8 mouse cellular contexts compared by ENCODE assay signal in genomic region chr1:177442196-177442808, GRCm38 (mm10). TPM values are rescaled to one million over a fixed set of nuclear protein-coding genes. Genes with fewer than 3 reads are reported as not detected.
DNase-seq lines count a peak whose midpoint lies in the region; ATAC-seq and TF ChIP-seq lines count a peak whose summit lies in the region.

TSS of gene Zbtb18 (plus strand) at chr1:177442351.

- 0% methylated on average over 19 of the region's 106 CpGs for WGBS in lung, embryonic 15.5 days
- WGBS in intestine, embryonic 14.5 days: 1% methylated on average over 37 of the region's 106 CpGs
- WGBS in stomach, postnatal 0 days: 1% methylated on average over 20 of the region's 106 CpGs

- peaks cover 3% of the 10 kb centered on the region; the same call in 1 of the 2 replicates for H3K36me3 ChIP-seq in lung, embryonic 15.5 days
- peaks cover 2% of the 10 kb centered on the region; the same call in 1 of the 2 replicates for H3K36me3 ChIP-seq in intestine, embryonic 14.5 days (ENCODE audit: control insufficient read depth, insufficient read depth, low read length)
- peaks cover 3% of the 10 kb centered on the region for H3K36me3 ChIP-seq in stomach, postnatal 0 days (ENCODE audit: control insufficient read depth, insufficient read depth, low read length)

- TF ChIP-seq CTCF in stomach, postnatal 0 days (IDR thresholded peaks at IDR 0.05; ENCODE audit: low read depth): no peak

- H3K27ac ChIP-seq in lung, embryonic 15.5 days: peak within 1 kb of the TSS; percentile 99
- peak within 1 kb of the TSS; percentile 93 for H3K27ac ChIP-seq in intestine, embryonic 14.5 days (ENCODE audit: low read depth)
- peak within 1 kb of the TSS; percentile 97 for H3K27ac ChIP-seq in stomach, postnatal 0 days (replicated peaks)

- no peaks in the 10 kb centered on the region for H3K9me3 ChIP-seq in lung, embryonic 15.5 days
- H3K9me3 ChIP-seq in intestine, embryonic 14.5 days (ENCODE audit: control insufficient read depth, low read length): no peaks in the 10 kb centered on the region
- H3K9me3 ChIP-seq in stomach, postnatal 0 days (ENCODE audit: control insufficient read depth, low read length): no peaks in the 10 kb centered on the region

- no peak for TF ChIP-seq EP300 in stomach, postnatal 0 days (optimal IDR thresholded peaks at IDR 0.05)

- peak within 1 kb of the TSS; percentile 73 for H3K9ac ChIP-seq in lung, embryonic 15.5 days
- peak within 1 kb of the TSS; percentile 81 for H3K9ac ChIP-seq in intestine, embryonic 14.5 days (ENCODE audit: low read length)
- peak within 1 kb of the TSS; percentile 91 for H3K9ac ChIP-seq in stomach, postnatal 0 days (ENCODE audit: low read length)

- no peaks in the 10 kb centered on the region for H3K27me3 ChIP-seq in lung, embryonic 15.5 days
- H3K27me3 ChIP-seq in intestine, embryonic 14.5 days (replicated peaks; ENCODE audit: control insufficient read depth, insufficient read depth, low read length): no peaks in the 10 kb centered on the region
- no peaks in the 10 kb centered on the region for H3K27me3 ChIP-seq in stomach, postnatal 0 days (ENCODE audit: control insufficient read depth, insufficient read depth, low read length)

- H3K4me3 ChIP-seq in lung, embryonic 15.5 days: peak within 1 kb of the TSS; percentile 90
- peak within 1 kb of the TSS; percentile 71 for H3K4me3 ChIP-seq in intestine, embryonic 14.5 days (ENCODE audit: low read depth, low read length)
- H3K4me3 ChIP-seq in stomach, postnatal 0 days (ENCODE audit: low read depth, low read length): peak within 1 kb of the TSS; percentile 79

- DNase-seq in lung, postnatal 10 days: no peak
- DNase-seq in adrenal gland, postnatal 25 days: no peak
- DNase-seq in gastrocnemius, adult 8-10 months (ENCODE audit: low spot score in 2 of 2): peak; percentile 13 to 23
- peak; percentile 71 for DNase-seq in intestine, embryonic 14.5 days (ENCODE audit: low spot score)
- DNase-seq in stomach, postnatal 0 days (ENCODE audit: low spot score): no peak
- no peak for DNase-seq in retina, embryonic 14.5 days (ENCODE audit: low spot score)

- ATAC-seq in lung, embryonic 15.5 days (ENCODE audit: borderline replicate concordance, extremely low read depth, low FRiP score, low TSS enrichment): peak; percentile 23
- peak; percentile 25 for ATAC-seq in intestine, embryonic 14.5 days (replicated peaks; ENCODE audit: low FRiP score, low TSS enrichment, low read depth)
- ATAC-seq in megakaryocyte progenitor cell, adult 5-6 weeks (replicated peaks; ENCODE audit: poor library complexity): 0 out of 2 replicates have a peak, but pooled peaks have one; percentile 2
- peak; percentile 8; the same call in 1 of the 2 replicates for ATAC-seq in stomach, postnatal 0 days (ENCODE audit: low FRiP score, low TSS enrichment)

- peak within 1 kb of the TSS; percentile 89 for H3K4me2 ChIP-seq in lung, embryonic 15.5 days
- H3K4me2 ChIP-seq in intestine, embryonic 14.5 days (ENCODE audit: low read length): peak within 1 kb of the TSS; percentile 94
- H3K4me2 ChIP-seq in stomach, postnatal 0 days (replicated peaks; ENCODE audit: low read depth): peak within 1 kb of the TSS; percentile 79

- H3K4me1 ChIP-seq in lung, embryonic 15.5 days: peaks cover 35% of the 10 kb centered on the region
- peaks cover 13% of the 10 kb centered on the region for H3K4me1 ChIP-seq in intestine, embryonic 14.5 days (replicated peaks; ENCODE audit: control insufficient read depth, insufficient read depth, low read length)
- no peaks in the 10 kb centered on the region for H3K4me1 ChIP-seq in stomach, postnatal 0 days (replicated peaks; ENCODE audit: control insufficient read depth, insufficient read depth)

RNA-seq across cellular contexts. Expression of gene Zbtb18, which starts in this region (rescaled TPM):
- polyA plus RNA-seq in lung, embryonic 15.5 days (2015; fragmentation: Nextera tagmentation; extraction: Ambion mirVana): 1.8 and 2.5 TPM in 2 replicates
- 25.8 and 30.3 TPM in 2 replicates for total RNA-seq in adrenal gland, postnatal 25 days (2021)
- total RNA-seq in gastrocnemius, adult 8-10 months (2022): 100 to 1,000 TPM; 113 to 163 (median 126) TPM
- polyA plus RNA-seq in intestine, embryonic 14.5 days (2014; fragmentation: Nextera tagmentation; extraction: Ambion mirVana): 2.9 and 4.7 TPM in 2 replicates
- total RNA-seq in megakaryocyte progenitor cell, adult 5-6 weeks (2015): 52.6 and 55.8 TPM in 2 replicates
- 56.3 and 59.1 TPM in 2 replicates for total RNA-seq in megakaryocyte progenitor cell, adult 5-6 weeks (2017)
- polyA plus RNA-seq in stomach, postnatal 0 days (2015; fragmentation: Nextera tagmentation; extraction: Ambion mirVana): 1.4 and 1.6 TPM in 2 replicates

Comparison
In these comparisons a context has a peak if more than half of its experiments do, and no peak if none do; other contexts are left out.
1. DNase-seq: peak in gastrocnemius, adult 8-10 months (2 of 2) and intestine, embryonic 14.5 days (single experiment); none in lung, postnatal 10 days (single experiment), adrenal gland, postnatal 25 days (single experiment), stomach, postnatal 0 days (single experiment) and retina, embryonic 14.5 days (single experiment).
2. Peak in every context shown above with its lines, with median percentiles within 50 percentile points of each other: ATAC-seq, H3K27ac ChIP-seq, H3K4me2 ChIP-seq, H3K4me3 ChIP-seq and H3K9ac ChIP-seq.